ENCODE assay signal across 9 mouse cellular contexts in the genomic region with DNA sequence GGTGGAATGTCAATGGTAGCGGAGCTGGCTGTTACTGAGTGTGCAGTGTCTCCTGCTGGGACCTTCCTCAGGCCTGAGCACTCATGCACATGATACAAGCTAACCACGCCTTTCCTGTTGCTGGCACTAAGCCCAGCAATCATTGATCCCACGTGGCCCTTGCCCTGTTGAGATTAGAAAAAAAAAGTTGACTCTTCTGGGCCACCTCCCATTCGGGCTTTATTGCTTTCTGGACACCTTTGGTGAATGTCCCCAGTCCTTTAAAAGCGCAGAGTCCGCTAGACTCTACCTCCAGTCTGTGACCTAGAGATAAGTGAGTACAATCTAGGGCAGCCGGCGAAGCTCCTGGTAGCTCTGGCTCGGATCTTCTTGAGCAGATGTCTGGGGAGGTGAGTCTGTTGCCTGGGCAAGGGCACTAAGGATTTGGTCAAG. TPM values are rescaled to one million over a fixed set of nuclear protein-coding genes. Genes with fewer than 3 reads are reported as not detected.
A peak's percentile ranks its signal among the peaks of the same experiment; 100 is the strongest.
DNase-seq lines count a peak whose midpoint lies in the region; ATAC-seq lines count a peak whose summit lies in the region.
"Had no signal": no experiment of that assay in that cellular context is flagged by ENCODE, and none has a peak within 500 bp of the region (broad histone marks: within the 10 kb centered on the region; RNA-seq: fewer than 3 reads in every experiment).

Gene Aqp8 (plus strand): TSS at position 222 of the 432 bp plus-strand sequence.

- 72% methylated on average over 9 of the region's 9 CpGs for WGBS in forebrain, embryonic 15.5 days

- no peaks in the 10 kb centered on the region for H3K27me3 ChIP-seq in forebrain, embryonic 15.5 days

- no peaks in the 10 kb centered on the region for H3K4me1 ChIP-seq in forebrain, embryonic 15.5 days
- H3K4me1 ChIP-seq: neural tube, embryonic 12.5 days had no signal

- H3K36me3 ChIP-seq in forebrain, embryonic 15.5 days, result no peaks in the 10 kb centered on the region
- H3K36me3 ChIP-seq: neural tube, embryonic 12.5 days had no signal

- no peak for ATAC-seq in forebrain, embryonic 15.5 days (replicated peaks)

- H3K4me2 ChIP-seq in forebrain, embryonic 15.5 days (replicated peaks), result no peak within 1 kb of the TSS
- H3K4me2 ChIP-seq: neural tube, embryonic 12.5 days had no signal

- H3K9ac ChIP-seq in forebrain, embryonic 15.5 days (replicated peaks), result no peak within 1 kb of the TSS
- H3K9ac ChIP-seq: neural tube, embryonic 12.5 days had no signal

- H3K27ac ChIP-seq in forebrain, embryonic 15.5 days (replicated peaks), result no peak within 1 kb of the TSS
- H3K27ac ChIP-seq: neural tube, embryonic 12.5 days had no signal

- no peak within 1 kb of the TSS for H3K4me3 ChIP-seq in forebrain, embryonic 15.5 days
- H3K4me3 ChIP-seq: neural tube, embryonic 12.5 days had no signal

- no peaks in the 10 kb centered on the region for H3K9me3 ChIP-seq in forebrain, embryonic 15.5 days
- H3K9me3 ChIP-seq: neural tube, embryonic 12.5 days had no signal

- peak; percentile 12 to 18 for DNase-seq in B cell, adult 2 months
- peak; percentile 44 for DNase-seq in R1 (ENCODE audit: low read depth, low spot score)
- peak; percentile 44 to 69 for DNase-seq in heart, adult 9 months (ENCODE audit: low spot score in 2 of 2)
- DNase-seq in kidney, postnatal 25 days, result peak; percentile 82 to 83
- peak; percentile 53 for DNase-seq in retina, embryonic 14.5 days (ENCODE audit: low spot score)
- DNase-seq in thymus, postnatal 14 days, result no peak
- no peak for DNase-seq in gastrocnemius, postnatal 4 days (ENCODE audit: low spot score in 2 of 2)

RNA-seq across cellular contexts. Expression of gene Aqp8, which starts in this region (rescaled TPM):
- not detected in 2 replicates for polyA plus RNA-seq in forebrain, embryonic 15.5 days (2015; fragmentation: Nextera tagmentation; extraction: Ambion mirVana)
- total RNA-seq in gastrocnemius, postnatal 4 days (2021), result under 1 TPM in 1 of 2 experiments, not detected in 1; 0.18 TPM

Comparison
In these comparisons a context has a peak if more than half of its experiments do, and no peak if none do; other contexts are left out.
1. DNase-seq: peak in B cell, adult 2 months (2 of 2), R1 (single experiment), heart, adult 9 months (2 of 2), kidney, postnatal 25 days (2 of 2) and retina, embryonic 14.5 days (single experiment); none in thymus, postnatal 14 days (single experiment) and gastrocnemius, postnatal 4 days (0 of 2).